18 mouse cellular contexts compared by ENCODE assay signal in the genomic region with DNA sequence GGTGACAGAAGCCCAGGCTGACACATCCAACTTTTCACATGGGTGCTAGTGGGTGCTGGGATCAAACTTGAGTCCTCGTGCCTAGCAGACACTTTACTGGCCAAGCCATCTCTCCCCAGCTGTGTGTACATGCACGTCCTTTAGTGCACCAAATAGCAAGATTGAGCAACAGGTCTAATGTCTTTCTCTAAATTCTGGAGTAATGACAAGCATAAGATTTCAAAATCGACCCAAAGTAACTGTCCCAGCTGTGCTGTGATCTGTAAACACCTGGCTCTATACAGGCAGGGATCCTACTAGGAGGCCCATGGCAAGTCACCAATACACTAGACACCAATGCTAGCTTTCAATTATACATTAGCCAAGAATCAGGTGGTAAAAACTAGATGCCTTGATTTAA. TPM values are rescaled to one million over a fixed set of nuclear protein-coding genes. Genes with fewer than 3 reads are reported as not detected.
DNase-seq lines count a peak whose midpoint lies in the region; ATAC-seq and TF ChIP-seq lines count a peak whose summit lies in the region.
"Had no signal": no experiment of that assay in that cellular context is flagged by ENCODE, and none has a peak within 500 bp of the region (broad histone marks: within the 10 kb centered on the region; RNA-seq: fewer than 3 reads in every experiment).

No protein-coding gene starts in this region.

- H3K4me1 ChIP-seq in liver, adult 2 months (ENCODE audit: control insufficient read depth, insufficient read depth, low read length), result peaks cover 7% of the 10 kb centered on the region
- no peaks in the 10 kb centered on the region for H3K4me1 ChIP-seq in liver, embryonic 11.5 days (replicated peaks; ENCODE audit: control insufficient read depth, insufficient read depth, low read length)
- no peaks in the 10 kb centered on the region for H3K4me1 ChIP-seq in lung, postnatal 0 days (ENCODE audit: insufficient read depth, low read depth, low read length)
- H3K4me1 ChIP-seq in midbrain, embryonic 11.5 days (ENCODE audit: control insufficient read depth, insufficient read depth, low read length), result no peaks in the 10 kb centered on the region
- H3K4me1 ChIP-seq: embryonic facial prominence, embryonic 10.5 days; embryonic facial prominence, embryonic 12.5 days; forebrain, embryonic 13.5 days; forebrain, embryonic 15.5 days had no signal

- 17% methylated on average over 3 of the region's 3 CpGs for WGBS in liver, adult 2 months
- 68% methylated on average over 3 of the region's 3 CpGs for WGBS in liver, embryonic 11.5 days
- WGBS in lung, postnatal 0 days, result 50% methylated on average over 3 of the region's 3 CpGs
- WGBS in midbrain, embryonic 11.5 days, result 86% methylated on average over 3 of the region's 3 CpGs

- peak; percentile 36; the same call in 1 of the 2 replicates for TF ChIP-seq EP300 in lung, postnatal 0 days (IDR thresholded peaks at IDR 0.05)

- TF ChIP-seq POLR2A in liver, adult 2 months (IDR thresholded peaks at IDR 0.05; ENCODE audit: extremely low read depth, insufficient read depth, low read length), result no peak

- no peak overlapping the region for H3K9ac ChIP-seq in liver, adult 2 months (ENCODE audit: low read depth, low read length)
- H3K9ac ChIP-seq in liver, embryonic 11.5 days (ENCODE audit: low read depth, low read length), result no peak overlapping the region
- H3K9ac ChIP-seq in lung, postnatal 0 days (replicated peaks; ENCODE audit: low read depth), result no peak overlapping the region
- no peak overlapping the region for H3K9ac ChIP-seq in midbrain, embryonic 11.5 days (ENCODE audit: low read length)
- H3K9ac ChIP-seq: embryonic facial prominence, embryonic 12.5 days; forebrain, embryonic 13.5 days; forebrain, embryonic 15.5 days had no signal

- no peak overlapping the region for H3K27ac ChIP-seq in liver, adult 2 months (replicated peaks; ENCODE audit: insufficient read depth, low read depth, low read length)
- no peak overlapping the region for H3K27ac ChIP-seq in liver, embryonic 11.5 days (ENCODE audit: low read depth, low read length)
- no peak overlapping the region for H3K27ac ChIP-seq in lung, postnatal 0 days (ENCODE audit: low read length)
- no peak overlapping the region for H3K27ac ChIP-seq in midbrain, embryonic 11.5 days (ENCODE audit: low read depth, low read length)
- H3K27ac ChIP-seq: embryonic facial prominence, embryonic 10.5 days; embryonic facial prominence, embryonic 12.5 days; forebrain, embryonic 13.5 days; forebrain, embryonic 15.5 days had no signal

- ATAC-seq in liver, embryonic 11.5 days (replicated peaks; ENCODE audit: low FRiP score), result no peak
- ATAC-seq in lung, postnatal 0 days, result peak; percentile 62
- no peak for ATAC-seq in midbrain, embryonic 11.5 days (ENCODE audit: low FRiP score)
- ATAC-seq: forebrain, embryonic 13.5 days; forebrain, embryonic 15.5 days had no signal

- peak; percentile 91 for DNase-seq in liver, adult 2 months (ENCODE audit: extremely low read depth, low read depth, low spot score)
- no peak for DNase-seq in liver, embryonic 11.5 days (ENCODE audit: low spot score)
- DNase-seq in lung, postnatal 0 days (ENCODE audit: low spot score), result peak; percentile 71
- no peak for DNase-seq in lung, postnatal 4 days
- peak; percentile 51 for DNase-seq in adipocyte (ENCODE audit: low spot score)
- DNase-seq in midbrain, embryonic 11.5 days (ENCODE audit: low spot score, missing footprints), result no peak
- DNase-seq: adrenal gland, adult 8-10 months; adrenal gland, postnatal 14 days; adrenal gland, postnatal 36 days; cerebellum, adult 11-12 months; cerebellum, adult 2 months; cerebellum, adult 9-10 months; cerebellum, postnatal 25 days had no signal

- no peaks in the 10 kb centered on the region for H3K27me3 ChIP-seq in liver, adult 2 months (ENCODE audit: control insufficient read depth, insufficient read depth, low read length)
- no peaks in the 10 kb centered on the region for H3K27me3 ChIP-seq in liver, embryonic 11.5 days (replicated peaks; ENCODE audit: control insufficient read depth, insufficient read depth, low read length)
- no peaks in the 10 kb centered on the region for H3K27me3 ChIP-seq in lung, postnatal 0 days (replicated peaks; ENCODE audit: insufficient read depth, low read length)
- H3K27me3 ChIP-seq in midbrain, embryonic 11.5 days (ENCODE audit: control insufficient read depth, insufficient read depth, low read length), result no peaks in the 10 kb centered on the region
- H3K27me3 ChIP-seq: embryonic facial prominence, embryonic 12.5 days; forebrain, embryonic 13.5 days; forebrain, embryonic 15.5 days had no signal

- no peaks in the 10 kb centered on the region for H3K79me2 ChIP-seq in liver, adult 2 months (ENCODE audit: control insufficient read depth, insufficient read depth, low read length)

- no peak overlapping the region for H3K4me3 ChIP-seq in liver, adult 2 months (ENCODE audit: insufficient read depth, low read depth, low read length)
- H3K4me3 ChIP-seq in liver, embryonic 11.5 days (ENCODE audit: low read depth, low read length), result no peak overlapping the region
- no peak overlapping the region for H3K4me3 ChIP-seq in lung, postnatal 0 days (ENCODE audit: low read depth, low read length)
- H3K4me3 ChIP-seq in midbrain, embryonic 11.5 days (ENCODE audit: low read depth, low read length), result no peak overlapping the region
- H3K4me3 ChIP-seq: embryonic facial prominence, embryonic 10.5 days; embryonic facial prominence, embryonic 12.5 days; forebrain, embryonic 13.5 days; forebrain, embryonic 15.5 days had no signal

- no peaks in the 10 kb centered on the region for H3K9me3 ChIP-seq in liver, embryonic 11.5 days (ENCODE audit: control insufficient read depth, low read length)
- no peaks in the 10 kb centered on the region for H3K9me3 ChIP-seq in lung, postnatal 0 days (ENCODE audit: low read length)
- no peaks in the 10 kb centered on the region for H3K9me3 ChIP-seq in midbrain, embryonic 11.5 days (ENCODE audit: control insufficient read depth, low read length)
- H3K9me3 ChIP-seq: embryonic facial prominence, embryonic 10.5 days; embryonic facial prominence, embryonic 12.5 days; forebrain, embryonic 13.5 days; forebrain, embryonic 15.5 days had no signal

- TF ChIP-seq CTCF in liver, adult 2 months (IDR thresholded peaks at IDR 0.05; ENCODE audit: low read depth, low read length), result no peak
- no peak for TF ChIP-seq CTCF in lung, postnatal 0 days (IDR thresholded peaks at IDR 0.05)

- no peaks in the 10 kb centered on the region for H3K36me3 ChIP-seq in liver, adult 2 months (ENCODE audit: control insufficient read depth, insufficient read depth, low read length)
- H3K36me3 ChIP-seq in liver, embryonic 11.5 days (ENCODE audit: control insufficient read depth, insufficient read depth, low read length), result no peaks in the 10 kb centered on the region
- H3K36me3 ChIP-seq in lung, postnatal 0 days (ENCODE audit: insufficient read depth, low read length), result no peaks in the 10 kb centered on the region
- H3K36me3 ChIP-seq in midbrain, embryonic 11.5 days (ENCODE audit: control insufficient read depth, insufficient read depth, low read length), result no peaks in the 10 kb centered on the region
- H3K36me3 ChIP-seq: embryonic facial prominence, embryonic 10.5 days; embryonic facial prominence, embryonic 12.5 days; forebrain, embryonic 15.5 days had no signal

- no peak overlapping the region for H3K4me2 ChIP-seq in liver, embryonic 11.5 days
- H3K4me2 ChIP-seq in lung, postnatal 0 days (replicated peaks; ENCODE audit: low read depth, low read length), result no peak overlapping the region
- H3K4me2 ChIP-seq in midbrain, embryonic 11.5 days, result no peak overlapping the region
- H3K4me2 ChIP-seq: embryonic facial prominence, embryonic 12.5 days; forebrain, embryonic 13.5 days; forebrain, embryonic 15.5 days had no signal

RNA-seq across cellular contexts. Expression of a gene that starts 17.8 kb away (rescaled TPM):
- total RNA-seq in liver, adult 2 months (2014; rRNA removed), result 3.6 and 4.6 TPM in 2 replicates
- polyA plus RNA-seq in liver, adult 2 months (2012; rRNA removed), result 4.8 and 6.3 TPM in 2 replicates
- polyA plus RNA-seq in liver, embryonic 11.5 days (2014; fragmentation: Nextera tagmentation; extraction: Ambion mirVana), result 4.3 and 4.4 TPM in 2 replicates
- 408 and 420 TPM in 2 replicates for polyA plus RNA-seq in lung, postnatal 0 days (2015; fragmentation: Nextera tagmentation; extraction: Ambion mirVana)
- 14.5 and 17.2 TPM in 2 replicates for polyA plus RNA-seq in midbrain, embryonic 11.5 days (2014; fragmentation: Nextera tagmentation; extraction: Ambion mirVana)
- total RNA-seq: MEL had no signal

Comparison
In these comparisons a context has a peak if more than half of its experiments do, and no peak if none do; other contexts are left out.
1. DNase-seq: peak in liver, adult 2 months (single experiment), lung, postnatal 0 days (single experiment) and adipocyte (single experiment); none in liver, embryonic 11.5 days (single experiment), lung, postnatal 4 days (0 of 2) and midbrain, embryonic 11.5 days (single experiment).
2. RNA of a gene that starts 17.8 kb away (polyA plus RNA-seq): 408 to 420 TPM in lung, postnatal 0 days; 14.5 to 17.2 TPM in midbrain, embryonic 11.5 days, 4.8 to 6.3 TPM in liver, adult 2 months and 4.3 to 4.4 TPM in liver, embryonic 11.5 days; every median in the first group is over 10 times any median in the second.